Mouse (Mus musculus) forebrain, embryonic 14.5 days (tissue): Measurements from ENCODE around the gene Bpgm. TPM values are rescaled to one million over a fixed set of nuclear protein-coding genes. Genes with fewer than 3 reads are reported as not detected.

Source experiments
- ATAC-seq: fragments of 200-750 bp; cut with Nextera tagmentation; 2 replicates; pipeline ENCODE4 v1.8.0; 2017; ENCODE audit warnings: mild to moderate bottlenecking, moderate library complexity
- DNase-seq: peaks from one replicate; pipeline ENCODE4 v3.0.0-alpha.2; 2015; ENCODE audit warnings: low spot score
- H3K27ac ChIP-seq: fragments of 300-500 bp; sonication (generic); 2 replicates; pipeline ENCODE4 v1.5.1; 2014; ENCODE audit warnings: low read depth, mild to moderate bottlenecking, control low read depth, low read length, moderate library complexity
- H3K27me3 ChIP-seq: fragments of 300-500 bp; sonication (generic); replicated peaks from 2 replicates; pipeline ENCODE4 v1.6.1; 2014; ENCODE audit warnings: low read length, control low read depth, mixed read lengths; ENCODE audit not compliant: control insufficient read depth, insufficient read depth
- H3K36me3 ChIP-seq: fragments of 300-500 bp; sonication (generic); 2 replicates; pipeline ENCODE4 v1.6.1; 2014; ENCODE audit warnings: low read length, control low read depth; ENCODE audit not compliant: control insufficient read depth, insufficient read depth
- H3K4me1 ChIP-seq: fragments of 300-500 bp; sonication (generic); 2 replicates; pipeline ENCODE4 v1.6.1; 2014; ENCODE audit warnings: antibody characterized with exemption, low read length, control low read depth; ENCODE audit not compliant: control insufficient read depth, insufficient read depth
- H3K4me2 ChIP-seq: fragments of 300-500 bp; sonication (generic); 2 replicates; pipeline ENCODE4 v1.6.1; 2014; ENCODE audit warnings: mild to moderate bottlenecking, control low read depth, low read length
- H3K4me3 ChIP-seq: fragments of 300-500 bp; sonication (generic); 2 replicates; pipeline ENCODE4 v1.5.1; 2014; ENCODE audit warnings: low read depth, low read length, control low read depth
- H3K9ac ChIP-seq: fragments of 300-500 bp; sonication (generic); 2 replicates; pipeline ENCODE4 v1.6.1; 2014; ENCODE audit warnings: mild to moderate bottlenecking, low read length, control low read depth, moderate library complexity
- H3K9me3 ChIP-seq: fragments of 300-500 bp; sonication (generic); replicated peaks from 2 replicates; pipeline ENCODE4 v1.6.1; 2016; ENCODE audit warnings: low read length, control low read depth, mixed read lengths; ENCODE audit not compliant: control insufficient read depth
- WGBS: fragments of 180-500 bp; shearing (Covaris S2); extraction: QIAGEN DNeasy Blood & Tissue Kit; methylation state at CpG from one replicate; pipeline ENCODE4 v1.1.7; 2014; 5-methylcytosine and 5-hydroxymethylcytosine counted together
- polyA plus RNA-seq: library from polyadenylated mRNA; unstranded; fragments of >200 nt; fragmentation: Nextera tagmentation; extraction: Ambion mirVana; gene quantifications from 2 replicates; pipeline ENCODE4 v1.2.1, GENCODE M21; 2014

The Bpgm gene
- polyA plus RNA-seq, 1 experiment from 2014 or later: 66.1 TPM

- H3K9ac ChIP-seq: no peak overlapping the region
- no peak overlapping the region for H3K4me2 ChIP-seq
- DNase-seq: peak; percentile 84
- no peaks in the 10 kb centered on the region for H3K36me3 ChIP-seq
- no peaks in the 10 kb centered on the region for H3K27me3 ChIP-seq
- no peaks in the 10 kb centered on the region for H3K9me3 ChIP-seq
- WGBS: 17% methylated on average over 4 of the region's 4 CpGs
- no peak overlapping the region for H3K27ac ChIP-seq
- no peak overlapping the region for H3K4me3 ChIP-seq
- ATAC-seq: no peak
- H3K4me1 ChIP-seq: peaks cover 31% of the 10 kb centered on the region
These were observed 4.7 kb downstream of the Bpgm start for GRCm38 (mm10) chr6:34480749-34481148.

GRCm38 (mm10) chr6:34481349-34481748 lies 5.3 kb downstream of the Bpgm start:
- Histone ChIP-seq H3K4me2 (no peak overlapping the region), H3K9me3 (no peaks in the 10 kb centered on the region), H3K9ac (no peak overlapping the region), H3K4me3 (no peak overlapping the region), H3K27ac (no peak overlapping the region), H3K36me3 (no peaks in the 10 kb centered on the region), H3K27me3 (no peaks in the 10 kb centered on the region), H3K4me1 (peaks cover 31% of the 10 kb centered on the region)
- DNase-seq (no peak), ATAC-seq (no peak)
- WGBS: 76% methylated on average over 6 of the region's 6 CpGs

GRCm38 (mm10) chr6:34482842-34483241 lies 6.8 kb downstream of the Bpgm start:
- H3K9me3 ChIP-seq: no peaks in the 10 kb centered on the region
- WGBS: 91% methylated on average over 4 of the region's 4 CpGs
- H3K27me3 ChIP-seq: no peaks in the 10 kb centered on the region

GRCm38 (mm10) chr6:34483390-34483789 lies 7.4 kb downstream of the Bpgm start:
- H3K9ac ChIP-seq: no peak overlapping the region
- H3K36me3 ChIP-seq: peaks cover 12% of the 10 kb centered on the region
- DNase-seq (no peak), ATAC-seq (no peak)
- no peak overlapping the region for H3K4me2 ChIP-seq
- peaks cover 19% of the 10 kb centered on the region for H3K4me1 ChIP-seq
- H3K4me3 ChIP-seq: no peak overlapping the region
- H3K27me3 ChIP-seq: no peaks in the 10 kb centered on the region
- 91% methylated on average over 5 of the region's 5 CpGs for WGBS
- no peaks in the 10 kb centered on the region for H3K9me3 ChIP-seq
- H3K27ac ChIP-seq: no peak overlapping the region

More at GRCm38 (mm10) chr6:34482842-34483241, 6.8 kb downstream of the Bpgm start:
- no peak overlapping the region for H3K4me3 ChIP-seq
- no peak overlapping the region for H3K4me2 ChIP-seq
- ATAC-seq: peak; percentile 24; the same call in 1 of the 2 replicates
- no peak overlapping the region for H3K9ac ChIP-seq
- peaks cover 6% of the 10 kb centered on the region for H3K36me3 ChIP-seq
- DNase-seq: peak; percentile 51
- H3K4me1 ChIP-seq: peaks cover 23% of the 10 kb centered on the region
- H3K27ac ChIP-seq: no peak overlapping the region

- no peak overlapping the region for H3K4me2 ChIP-seq
- no peak for ATAC-seq
- no peak for DNase-seq
- 93% methylated on average over 7 of the region's 7 CpGs for WGBS
- no peaks in the 10 kb centered on the region for H3K9me3 ChIP-seq
- H3K4me3 ChIP-seq: no peak overlapping the region
- no peak overlapping the region for H3K9ac ChIP-seq
- peaks cover 14% of the 10 kb centered on the region for H3K36me3 ChIP-seq
- H3K27me3 ChIP-seq: no peaks in the 10 kb centered on the region
- peaks cover 14% of the 10 kb centered on the region for H3K4me1 ChIP-seq
- H3K27ac ChIP-seq: no peak overlapping the region
These were observed 7.8 kb downstream of the Bpgm start for GRCm38 (mm10) chr6:34483811-34484210.

GRCm38 (mm10) chr6:34486071-34486626 lies 10.1 kb downstream of the Bpgm start:
- H3K4me1 ChIP-seq: no peaks in the 10 kb centered on the region
- ATAC-seq (no peak), DNase-seq (no peak)
- no peak overlapping the region for H3K9ac ChIP-seq
- H3K4me2 ChIP-seq: no peak overlapping the region
- H3K27ac ChIP-seq: no peak overlapping the region
- WGBS: 86% methylated on average over 14 of the region's 14 CpGs
- H3K27me3 ChIP-seq: no peaks in the 10 kb centered on the region
- no peak overlapping the region for H3K4me3 ChIP-seq
- peaks cover 14% of the 10 kb centered on the region for H3K36me3 ChIP-seq
- H3K9me3 ChIP-seq: no peaks in the 10 kb centered on the region

GRCm38 (mm10) chr6:34493327-34494095 lies 17.5 kb downstream of the Bpgm start:
- ATAC-seq (0 out of 2 replicates have a peak, but pooled peaks have one; percentile 37), DNase-seq (peak; percentile 49)
- 76% methylated on average over 21 of the region's 21 CpGs for WGBS
- Histone ChIP-seq H3K27me3 (no peaks in the 10 kb centered on the region), H3K4me3 (no peak overlapping the region), H3K4me1 (no peaks in the 10 kb centered on the region), H3K9me3 (no peaks in the 10 kb centered on the region), H3K9ac (no peak overlapping the region), H3K4me2 (no peak overlapping the region), H3K27ac (no peak overlapping the region), H3K36me3 (0 out of 2 replicates have a peak, but pooled peaks cover 6% of the 10 kb centered on the region)

GRCm38 (mm10) chr6:34495140-34495551 lies 19.1 kb downstream of the Bpgm start:
- no peaks in the 10 kb centered on the region for H3K9me3 ChIP-seq
- ATAC-seq: no peak
- H3K4me3 ChIP-seq: no peak overlapping the region
- no peaks in the 10 kb centered on the region for H3K27me3 ChIP-seq
- H3K4me1 ChIP-seq: no peaks in the 10 kb centered on the region
- no peak overlapping the region for H3K4me2 ChIP-seq
- 0 out of 2 replicates have a peak, but pooled peaks cover 4% of the 10 kb centered on the region for H3K36me3 ChIP-seq
- WGBS: 72% methylated on average over 7 of the region's 7 CpGs
- no peak overlapping the region for H3K9ac ChIP-seq
- no peak overlapping the region for H3K27ac ChIP-seq
- DNase-seq: no peak

GRCm38 (mm10) chr6:34497991-34498625 lies 22.1 kb downstream of the Bpgm start:
- 69% methylated on average over 5 of the region's 5 CpGs for WGBS
- H3K36me3 ChIP-seq: no peaks in the 10 kb centered on the region
- ATAC-seq (no peak), DNase-seq (no peak)
- H3K27ac ChIP-seq: no peak overlapping the region
- H3K4me2 ChIP-seq: no peak overlapping the region
- H3K4me1 ChIP-seq: no peaks in the 10 kb centered on the region
- H3K9ac ChIP-seq: no peak overlapping the region
- no peak overlapping the region for H3K4me3 ChIP-seq
- no peaks in the 10 kb centered on the region for H3K27me3 ChIP-seq
- no peaks in the 10 kb centered on the region for H3K9me3 ChIP-seq
